Mouse (Mus musculus): ENCODE results near the gene Spag8.

Gene Spag8

DNA sequence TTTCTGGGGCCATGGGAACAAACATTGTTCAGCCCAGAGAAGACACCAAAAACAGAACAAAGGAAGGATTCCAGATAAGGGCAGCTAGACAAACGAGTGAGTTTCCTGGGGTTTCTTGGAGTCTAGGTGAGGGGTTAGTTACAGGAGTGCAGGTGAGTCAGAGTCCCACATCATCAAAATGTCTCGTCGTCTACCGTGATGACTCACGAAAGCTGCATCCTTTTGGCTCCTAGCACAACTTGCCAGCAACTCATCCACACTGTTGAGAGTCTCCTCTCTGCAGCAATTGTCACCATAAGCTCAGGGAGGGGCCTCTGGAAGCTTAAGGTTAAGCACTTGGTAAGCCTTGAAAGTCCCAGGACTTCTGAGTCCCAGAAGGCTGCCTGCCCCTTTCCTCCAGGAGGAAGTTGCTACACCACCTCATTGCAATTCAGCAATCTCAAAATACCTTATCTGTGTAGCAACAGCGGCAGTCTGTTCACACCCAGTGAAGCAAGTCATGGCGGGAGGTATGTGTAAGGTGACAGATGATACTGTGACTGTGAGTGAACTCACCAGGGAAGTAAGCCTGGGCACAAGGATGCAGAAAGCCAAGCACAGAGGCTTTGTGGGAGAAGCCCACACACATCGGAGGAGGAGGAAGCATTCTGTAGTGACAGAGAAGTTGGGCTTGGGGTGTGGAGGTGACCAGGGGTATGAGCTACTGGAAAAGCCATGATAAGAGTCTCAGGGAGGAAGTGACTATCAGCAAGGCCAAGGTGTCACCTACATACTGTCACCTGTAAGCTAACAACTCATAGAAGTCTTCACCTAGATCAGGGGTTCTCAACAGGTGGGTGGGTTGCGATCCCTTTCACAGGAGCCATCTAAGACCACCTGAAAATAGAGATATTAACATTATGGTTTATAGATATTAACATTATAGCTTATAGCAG is 48.4 kb downstream of the Spag8 start:
- DNase-seq (ENCODE audit: inconsistent age in 2 of 2, low spot score in 1 of 2): no peak

GRCm38 (mm10) chr4:43604099-43604498 is 49.3 kb downstream of the Spag8 start:
- no peak for DNase-seq (ENCODE audit: inconsistent age in 2 of 2, low spot score in 1 of 2)
